Mouse (Mus musculus): ENCODE measurements around the gene Ptpn5.

- TF ChIP-seq GATA1 (IDR thresholded peaks at IDR 0.05; ENCODE audit: low read length) (no peak), TAL1 (IDR thresholded peaks at IDR 0.05; ENCODE audit: low read length) (no peak)
Measured at GRCm38 (mm10) chr7:47041706-47042105, 91.8 kb downstream of the Ptpn5 start.

All from erythroblast, embryonic 14.5 days (primary cell).